Mouse (Mus musculus): Measurements from ENCODE around the gene Ccdc9.

GRCm38 (mm10) chr7:16271139-16271538 is 15.5 kb downstream of the Ccdc9 start:
- TF ChIP-seq POLR2A (IDR thresholded peaks at IDR 0.05; ENCODE audit: low read depth, low read length) = no peak
- no peak for TF ChIP-seq CTCF (IDR thresholded peaks at IDR 0.05; ENCODE audit: borderline replicate concordance, insufficient read depth, low read length)
